Mouse (Mus musculus) forebrain, embryonic 16.5 days (tissue): Measurements from ENCODE around the gene Dctn2. TPM values are rescaled to one million over a fixed set of nuclear protein-coding genes. Genes with fewer than 3 reads are reported as not detected.

ENCODE experiments used
- ATAC-seq: fragments of 200-750 bp; cut with Nextera tagmentation; 2 replicates; pipeline ENCODE4 v1.8.0; 2017; ENCODE audit warnings: mild to moderate bottlenecking, moderate library complexity
- H3K27ac ChIP-seq: fragments of 300-500 bp; sonication (generic); 2 replicates; pipeline ENCODE4 v1.5.1; 2014; ENCODE audit warnings: low read length, control low read depth
- H3K27me3 ChIP-seq: fragments of 300-500 bp; sonication (generic); replicated peaks from 2 replicates; pipeline ENCODE4 v1.6.1; 2014; ENCODE audit warnings: low read length; ENCODE audit not compliant: control insufficient read depth, insufficient read depth
- H3K36me3 ChIP-seq: fragments of 300-500 bp; sonication (generic); 2 replicates; pipeline ENCODE4 v1.6.1; 2014; ENCODE audit not compliant: control insufficient read depth, insufficient read depth
- H3K4me1 ChIP-seq: fragments of 300-500 bp; sonication (generic); replicated peaks from 2 replicates; pipeline ENCODE4 v1.6.1; 2014; ENCODE audit warnings: low read length; ENCODE audit not compliant: control insufficient read depth, insufficient read depth
- H3K4me2 ChIP-seq: fragments of 300-500 bp; sonication (generic); 2 replicates; pipeline ENCODE4 v1.6.1; 2014; ENCODE audit warnings: mild to moderate bottlenecking, low read length, control low read depth
- H3K4me3 ChIP-seq: fragments of 300-500 bp; sonication (generic); replicated peaks from 2 replicates; pipeline ENCODE4 v1.5.1; 2014; ENCODE audit warnings: mild to moderate bottlenecking, low read length, control low read depth
- H3K9ac ChIP-seq: fragments of 300-500 bp; sonication (generic); replicated peaks from 2 replicates; pipeline ENCODE4 v1.6.1; 2014; ENCODE audit warnings: low read depth, low read length, control low read depth
- H3K9me3 ChIP-seq: fragments of 300-500 bp; sonication (generic); 2 replicates; pipeline ENCODE4 v1.6.1; 2016; ENCODE audit warnings: low read length; ENCODE audit not compliant: control insufficient read depth
- WGBS: fragments of 180-500 bp; shearing (Covaris S2); extraction: QIAGEN DNeasy Blood & Tissue Kit; methylation state at CpG from one replicate; pipeline ENCODE4 v1.1.7; 2014; 5-methylcytosine and 5-hydroxymethylcytosine counted together
- polyA plus RNA-seq: library from polyadenylated mRNA; unstranded; fragments of >200 nt; fragmentation: Nextera tagmentation; extraction: Ambion mirVana; gene quantifications from 2 replicates; pipeline ENCODE4 v1.2.1, GENCODE M21; 2015

Dctn2 gene
- polyA plus RNA-seq, 1 experiment from 2014 or later = 342 TPM

DNA sequence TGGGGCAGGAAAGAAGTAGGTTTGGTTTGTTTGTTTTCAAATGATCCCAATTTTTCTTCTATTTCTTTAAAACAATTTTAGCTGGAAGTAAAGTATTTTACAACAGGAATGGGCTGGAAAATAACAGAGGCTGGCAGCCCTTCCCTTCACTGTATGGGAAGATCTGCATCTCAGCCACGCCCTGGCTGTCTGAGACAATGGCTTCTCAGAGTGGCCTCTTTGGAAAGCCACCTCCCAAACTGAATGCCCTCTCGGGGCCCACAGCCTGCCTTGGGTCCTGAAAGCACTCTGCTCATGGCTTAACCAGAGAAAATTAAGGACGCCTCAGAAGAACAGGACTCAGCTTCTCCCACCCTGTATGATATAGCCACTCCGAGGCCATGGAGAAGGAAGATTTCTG, 3.7 kb downstream of the Dctn2 start:
- Histone ChIP-seq H3K9ac (0 out of 2 replicates have a peak overlapping the region, but pooled peaks have one; percentile 10), H3K36me3 (no peaks in the 10 kb centered on the region), H3K27me3 (no peaks in the 10 kb centered on the region)

GRCm38 (mm10) chr10:127272371-127272770, 6.2 kb downstream of the Dctn2 start:
- no peak overlapping the region for H3K4me2 ChIP-seq
- no peaks in the 10 kb centered on the region for H3K9me3 ChIP-seq
- H3K36me3 ChIP-seq = peaks cover 14% of the 10 kb centered on the region
- WGBS = 90% methylated on average over 5 of the region's 5 CpGs
- peaks cover 12% of the 10 kb centered on the region for H3K4me1 ChIP-seq
- H3K27ac ChIP-seq = no peak overlapping the region
- H3K4me3 ChIP-seq = no peak overlapping the region
- no peaks in the 10 kb centered on the region for H3K27me3 ChIP-seq
- H3K9ac ChIP-seq = no peak overlapping the region
- no peak for ATAC-seq

More for the DNA sequence above, 3.7 kb downstream of the Dctn2 start:
- Histone ChIP-seq H3K9me3 (no peaks in the 10 kb centered on the region), H3K27ac (no peak overlapping the region), H3K4me1 (peaks cover 17% of the 10 kb centered on the region), H3K4me3 (no peak overlapping the region), H3K4me2 (no peak overlapping the region)
- 77% methylated on average over 4 of the region's 4 CpGs for WGBS
- no peak for ATAC-seq

DNA sequence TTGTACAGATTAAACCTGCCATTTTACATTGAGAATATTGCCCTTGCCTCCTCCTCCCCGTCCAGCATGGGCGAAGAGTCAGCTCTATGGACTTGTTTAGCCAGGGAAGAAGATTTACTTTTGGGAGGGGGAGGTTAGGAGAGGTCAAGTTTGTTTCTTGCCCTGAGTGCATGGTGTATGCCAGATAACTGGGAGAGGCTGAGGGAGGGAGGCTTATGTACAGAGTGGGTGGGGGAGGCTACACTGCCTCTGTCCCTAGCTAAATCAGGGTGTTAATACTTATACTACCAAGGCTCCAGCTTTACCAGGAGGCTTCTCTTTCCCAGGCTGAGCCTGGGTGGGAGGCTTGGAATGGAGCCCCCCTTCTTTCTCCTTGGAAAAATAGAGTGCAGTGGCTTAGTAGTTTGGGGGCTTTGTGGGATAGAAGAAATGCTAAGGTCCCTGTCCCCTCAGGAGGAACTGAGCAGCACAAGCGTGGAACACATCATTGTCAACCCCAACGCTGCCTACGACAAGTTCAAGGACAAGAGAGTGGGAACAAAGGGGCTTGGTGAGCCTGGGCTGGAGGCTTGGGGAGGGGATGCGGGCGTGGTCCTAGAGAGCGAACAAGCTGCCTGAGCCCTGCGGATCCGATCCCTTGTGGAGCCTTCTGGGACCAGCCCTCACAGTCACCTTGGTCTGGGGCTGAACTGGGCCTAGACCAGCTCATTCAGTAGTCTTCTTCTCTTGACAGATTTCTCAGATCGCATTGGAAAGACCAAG, 8.3 kb downstream of the Dctn2 start:
- Histone ChIP-seq H3K4me3 (no peak overlapping the region), H3K9ac (no peak overlapping the region), H3K9me3 (no peaks in the 10 kb centered on the region), H3K27ac (no peak overlapping the region), H3K4me1 (peaks cover 4% of the 10 kb centered on the region; the same call in 1 of the 2 replicates), H3K36me3 (peaks cover 17% of the 10 kb centered on the region), H3K27me3 (no peaks in the 10 kb centered on the region), H3K4me2 (no peak overlapping the region)
- ATAC-seq = no peak
- WGBS = 87% methylated on average over 11 of the region's 11 CpGs

- H3K27me3 ChIP-seq = no peaks in the 10 kb centered on the region
- peaks cover 50% of the 10 kb centered on the region for H3K36me3 ChIP-seq
- H3K27ac ChIP-seq = no peak overlapping the region
- H3K4me2 ChIP-seq = no peak overlapping the region
- H3K4me1 ChIP-seq = no peaks in the 10 kb centered on the region
- 100% methylated on average over 1 of the region's 2 CpGs for WGBS
- ATAC-seq = no peak
- no peak overlapping the region for H3K9ac ChIP-seq
- no peak overlapping the region for H3K4me3 ChIP-seq
- no peaks in the 10 kb centered on the region for H3K9me3 ChIP-seq
Observed at GRCm38 (mm10) chr10:127279730-127280129, 13.6 kb downstream of the Dctn2 start.

- Histone ChIP-seq H3K4me2 (no peak overlapping the region), H3K36me3 (peaks cover 39% of the 10 kb centered on the region), H3K4me1 (peaks cover 6% of the 10 kb centered on the region), H3K27me3 (no peaks in the 10 kb centered on the region), H3K9me3 (no peaks in the 10 kb centered on the region), H3K27ac (no peak overlapping the region), H3K9ac (no peak overlapping the region), H3K4me3 (no peak overlapping the region)
- ATAC-seq = no peak
- 78% methylated on average over 8 of the region's 8 CpGs for WGBS
Observed at GRCm38 (mm10) chr10:127281316-127281715, 15.1 kb downstream of the Dctn2 start.

GRCm38 (mm10) chr10:127282620-127283215, 16.6 kb downstream of the Dctn2 start:
- Histone ChIP-seq H3K36me3 (peaks cover 36% of the 10 kb centered on the region), H3K27me3 (no peaks in the 10 kb centered on the region), H3K9ac (no peak overlapping the region), H3K4me1 (peaks cover 20% of the 10 kb centered on the region), H3K9me3 (no peaks in the 10 kb centered on the region), H3K4me2 (no peak overlapping the region), H3K4me3 (no peak overlapping the region), H3K27ac (no peak overlapping the region)
- ATAC-seq = no peak
- WGBS = 86% methylated on average over 13 of the region's 13 CpGs

GRCm38 (mm10) chr10:127284105-127284622, 18.0 kb downstream of the Dctn2 start:
- H3K4me1 ChIP-seq = peaks cover 25% of the 10 kb centered on the region
- H3K27me3 ChIP-seq = no peaks in the 10 kb centered on the region
- 89% methylated on average over 7 of the region's 7 CpGs for WGBS
- ATAC-seq = no peak
- no peak overlapping the region for H3K4me2 ChIP-seq
- H3K9me3 ChIP-seq = no peaks in the 10 kb centered on the region
- peaks cover 35% of the 10 kb centered on the region for H3K36me3 ChIP-seq
- no peak overlapping the region for H3K9ac ChIP-seq
- no peak overlapping the region for H3K27ac ChIP-seq
- no peak overlapping the region for H3K4me3 ChIP-seq

DNA sequence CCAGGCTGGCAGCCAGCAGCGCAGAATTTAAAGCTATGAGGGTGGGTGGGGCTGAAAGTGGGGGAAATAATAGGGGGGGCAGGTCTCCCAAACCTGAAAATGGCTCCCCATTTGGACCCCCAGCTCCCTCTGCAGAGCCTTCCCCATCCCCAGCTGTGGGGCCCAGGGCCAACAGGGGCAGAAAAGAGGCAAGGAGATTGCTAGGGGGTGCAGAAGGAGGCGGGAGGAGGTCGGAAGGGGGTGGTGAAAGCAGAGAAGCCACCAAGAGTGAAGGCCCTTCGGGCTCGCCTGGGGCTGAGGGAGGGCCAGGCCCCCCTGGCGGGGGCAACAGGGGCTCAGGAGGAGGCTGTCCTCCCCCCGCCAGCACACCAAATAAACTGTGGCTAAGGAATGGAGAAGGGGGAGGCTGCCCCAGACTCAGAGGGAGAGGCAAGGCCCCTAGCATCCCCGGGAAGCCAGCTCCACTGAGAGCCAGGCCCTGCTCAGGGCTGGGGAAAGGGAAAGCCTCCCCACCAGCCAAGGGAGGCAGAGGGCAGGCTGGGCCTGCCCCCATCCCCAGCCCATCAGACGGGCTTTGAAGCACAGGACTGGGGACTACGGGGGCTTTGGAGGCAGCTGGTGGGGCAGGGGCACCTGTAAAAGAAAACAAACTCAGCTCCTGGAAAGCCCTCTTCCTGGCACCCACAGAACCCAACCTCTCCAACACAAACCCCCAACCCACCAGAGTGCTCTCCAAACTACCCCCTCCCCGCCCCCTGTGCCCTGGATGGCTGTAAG, 18.7 kb downstream of the Dctn2 start:
- 71% methylated on average over 11 of the region's 11 CpGs for WGBS
- peaks cover 32% of the 10 kb centered on the region for H3K4me1 ChIP-seq
- H3K4me2 ChIP-seq = no peak overlapping the region
- no peak overlapping the region for H3K4me3 ChIP-seq
- peaks cover 30% of the 10 kb centered on the region for H3K36me3 ChIP-seq
- ATAC-seq = no peak
- no peak overlapping the region for H3K27ac ChIP-seq
- H3K27me3 ChIP-seq = no peaks in the 10 kb centered on the region
- no peaks in the 10 kb centered on the region for H3K9me3 ChIP-seq
- no peak overlapping the region for H3K9ac ChIP-seq

DNA sequence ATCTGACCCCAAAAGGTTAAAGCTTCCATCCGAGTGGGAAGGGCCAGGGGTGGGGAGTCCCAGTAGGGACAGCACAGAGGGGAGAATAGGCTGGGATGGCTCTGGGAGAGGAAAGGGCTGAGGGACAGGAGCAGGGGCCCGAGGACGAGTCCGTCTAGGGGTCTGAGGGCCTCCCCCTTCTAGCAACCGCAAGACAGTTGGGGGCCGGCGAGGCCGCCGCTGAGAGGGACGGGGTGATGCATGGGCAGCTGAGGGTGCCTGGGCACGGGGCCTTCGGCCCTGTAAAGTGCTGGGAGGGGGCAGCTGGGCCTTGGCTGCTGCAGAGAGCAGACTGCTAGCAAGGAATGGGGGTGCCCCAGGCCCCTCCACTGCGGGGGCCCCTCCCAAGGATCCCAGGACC, 19.5 kb downstream of the Dctn2 start:
- Histone ChIP-seq H3K27ac (no peak overlapping the region), H3K4me1 (peaks cover 35% of the 10 kb centered on the region), H3K27me3 (no peaks in the 10 kb centered on the region), H3K36me3 (peaks cover 29% of the 10 kb centered on the region), H3K9ac (no peak overlapping the region; the same call in 1 of the 2 replicates), H3K4me3 (no peak overlapping the region), H3K9me3 (no peaks in the 10 kb centered on the region), H3K4me2 (no peak overlapping the region)
- 79% methylated on average over 13 of the region's 13 CpGs for WGBS
- no peak for ATAC-seq
